Mouse (Mus musculus) MEL (cell line): ENCODE measurements around the gene Lbp. TPM values are rescaled to one million over a fixed set of nuclear protein-coding genes. Genes with fewer than 3 reads are reported as not detected.

Source experiments
- DNase-seq: peaks from one replicate; pipeline ENCODE4 v3.0.0; 2011; ENCODE audit warnings: low read depth, low spot score
- H3K27ac ChIP-seq: 2 replicates; pipeline ENCODE4 v1.5.1; 2012; ENCODE audit warnings: low read depth, mild to moderate bottlenecking, control low read depth, low read length, moderate library complexity; ENCODE audit not compliant: control insufficient read depth
- H3K27me3 ChIP-seq, 2 experiments: fragments of 150-350 bp in 1 of 2; sonication (generic) in 1 of 2; 2 replicates each; pipeline ENCODE4 v1.6.1; 2012; ENCODE audit warnings: low read length in 2 of 2, mild to moderate bottlenecking in 2 of 2, improper control_type of control experiment in 1 of 2, moderate library complexity in 1 of 2; ENCODE audit not compliant: insufficient read depth in 2 of 2, control insufficient read depth in 1 of 2
- H3K36me3 ChIP-seq, 2 experiments: 2 replicates each; pipeline ENCODE4 v1.6.1; 2012 to 2014; ENCODE audit warnings: low read length in 2 of 2, improper control_type of control experiment in 1 of 2, inconsistent platforms in 1 of 2, mild to moderate bottlenecking in 1 of 2; ENCODE audit not compliant: insufficient read depth in 2 of 2, control insufficient read depth in 1 of 2
- H3K4me1 ChIP-seq, 2 experiments: fragments of 150-350 bp in 1 of 2; sonication (generic) in 1 of 2; 2 replicates each; pipeline ENCODE4 v1.6.1; 2012; ENCODE audit warnings: low read length in 2 of 2, improper control_type of control experiment in 1 of 2, mild to moderate bottlenecking in 1 of 2; ENCODE audit not compliant: insufficient read depth in 2 of 2, control insufficient read depth in 1 of 2
- H3K4me3 ChIP-seq, 2 experiments: fragments of 150-350 bp in 1 of 2; sonication (generic) in 1 of 2; 2 replicates each; pipeline ENCODE4 v1.5.1; 2012; ENCODE audit warnings: low read depth in 2 of 2, low read length in 2 of 2, mild to moderate bottlenecking in 2 of 2, moderate library complexity in 2 of 2, control low read depth in 1 of 2, improper control_type of control experiment in 1 of 2; ENCODE audit not compliant: control insufficient read depth in 1 of 2, insufficient read depth in 1 of 2
- H3K79me2 ChIP-seq: 2 replicates; pipeline ENCODE4 v1.6.1; 2012; ENCODE audit warnings: mild to moderate bottlenecking, low read length, moderate library complexity; ENCODE audit not compliant: control insufficient read depth, poor library complexity, insufficient read depth
- H3K9ac ChIP-seq: 2 replicates; pipeline ENCODE4 v1.6.1; 2012; ENCODE audit warnings: low read depth, mild to moderate bottlenecking, control low read depth, low read length, moderate library complexity; ENCODE audit not compliant: control insufficient read depth, poor library complexity, severe bottlenecking
- H3K9me3 ChIP-seq: fragments of 150-350 bp; sonication (generic); replicated peaks from 2 replicates; pipeline ENCODE4 v1.6.1; 2012; ENCODE audit warnings: mild to moderate bottlenecking, low read length, improper control_type of control experiment, moderate library complexity; ENCODE audit not compliant: insufficient read depth
- BHLHE40 ChIP-seq: IDR thresholded peaks from 2 replicates; pipeline ENCODE4 v1.6.1; 2012; ENCODE audit warnings: low read depth, mild to moderate bottlenecking, inconsistent platforms, low read length, improper control_type of control experiment, borderline replicate concordance
- CHD1 ChIP-seq: IDR thresholded peaks from 2 replicates; pipeline ENCODE4 v1.6.1; 2012; ENCODE audit warnings: low read depth, mild to moderate bottlenecking, inconsistent platforms, low read length, improper control_type of control experiment
- ELF1 ChIP-seq: IDR thresholded peaks from 2 replicates; pipeline ENCODE4 v1.6.1; 2014; ENCODE audit warnings: low read depth, mild to moderate bottlenecking, inconsistent platforms, low read length, improper control_type of control experiment, moderate library complexity
- ETS1 ChIP-seq: IDR thresholded peaks from 2 replicates; pipeline ENCODE4 v1.6.1; 2012; ENCODE audit warnings: low read depth, mild to moderate bottlenecking, inconsistent platforms, low read length, improper control_type of control experiment, moderate library complexity
- GABPA ChIP-seq: IDR thresholded peaks from 2 replicates; pipeline ENCODE4 v1.6.1; 2012; ENCODE audit warnings: low read depth, mild to moderate bottlenecking, inconsistent platforms, low read length, improper control_type of control experiment, moderate library complexity
- HCFC1 ChIP-seq: IDR thresholded peaks from 2 replicates; pipeline ENCODE4 v1.6.1; 2012; ENCODE audit warnings: low read depth, mild to moderate bottlenecking, inconsistent platforms, low read length, improper control_type of control experiment, moderate library complexity
- JUND ChIP-seq: IDR thresholded peaks from 2 replicates; pipeline ENCODE4 v1.6.1; 2011; ENCODE audit warnings: low read depth, mild to moderate bottlenecking, improper control_type of control experiment, low read length
- KAT2A ChIP-seq: conservative IDR thresholded peaks from 2 replicates; pipeline ENCODE4 v1.6.1; 2012; ENCODE audit warnings: low read depth, low read length, improper control_type of control experiment, inconsistent platforms
- MAZ ChIP-seq: IDR thresholded peaks from 2 replicates; pipeline ENCODE4 v1.6.1; 2012; ENCODE audit warnings: low read depth, mild to moderate bottlenecking, inconsistent platforms, low read length, improper control_type of control experiment
- MYB ChIP-seq: IDR thresholded peaks from 2 replicates; pipeline ENCODE4 v1.6.1; 2011; ENCODE audit warnings: mild to moderate bottlenecking, low read depth, low read length, improper control_type of control experiment
- MYC ChIP-seq: IDR thresholded peaks from 2 replicates; pipeline ENCODE4 v1.6.1; 2011; ENCODE audit warnings: low read depth, mild to moderate bottlenecking, low read length, improper control_type of control experiment, moderate library complexity
- NELFE ChIP-seq: IDR thresholded peaks from 2 replicates; pipeline ENCODE4 v1.6.1; 2011; ENCODE audit warnings: low read depth, low read length, improper control_type of control experiment
- NRF1 ChIP-seq: IDR thresholded peaks from 2 replicates; pipeline ENCODE4 v1.6.1; 2014; ENCODE audit warnings: low read depth, mild to moderate bottlenecking, inconsistent platforms, low read length, improper control_type of control experiment, moderate library complexity; ENCODE audit not compliant: poor library complexity, insufficient read depth, severe bottlenecking
- RAD21 ChIP-seq: IDR thresholded peaks from 2 replicates; pipeline ENCODE4 v1.6.1; 2011; ENCODE audit warnings: mild to moderate bottlenecking, low read depth, low read length, improper control_type of control experiment
- RCOR1 ChIP-seq: IDR thresholded peaks from 2 replicates; pipeline ENCODE4 v1.6.1; 2012; ENCODE audit warnings: low read depth, mild to moderate bottlenecking, inconsistent platforms, low read length, improper control_type of control experiment
- TAL1 ChIP-seq: IDR thresholded peaks from 2 replicates; pipeline ENCODE4 v1.6.1; 2012; ENCODE audit warnings: mild to moderate bottlenecking, inconsistent platforms, low read length, moderate library complexity, mixed read lengths
- TBP ChIP-seq: IDR thresholded peaks from 2 replicates; pipeline ENCODE4 v1.8.0; 2011; ENCODE audit warnings: low read depth, low read length, improper control_type of control experiment
- TCF12 ChIP-seq: IDR thresholded peaks from 2 replicates; pipeline ENCODE4 v1.6.1; 2014; ENCODE audit warnings: low read depth, mild to moderate bottlenecking, inconsistent platforms, low read length, improper control_type of control experiment, moderate library complexity
- UBTF ChIP-seq: IDR thresholded peaks from 2 replicates; pipeline ENCODE4 v1.6.1; 2012; ENCODE audit warnings: low read depth, mild to moderate bottlenecking, inconsistent platforms, low read length, improper control_type of control experiment, moderate library complexity, borderline replicate concordance; ENCODE audit not compliant: insufficient read depth
- USF1 ChIP-seq: IDR thresholded peaks from 2 replicates; pipeline ENCODE4 v1.6.1; 2014; ENCODE audit warnings: low read depth, mild to moderate bottlenecking, inconsistent platforms, low read length, improper control_type of control experiment, moderate library complexity
- polyA plus RNA-seq, 2 experiments: library from polyadenylated mRNA; stranded (reverse) in 1 of 2; unstranded in 1 of 2; fragments of >175 nt in 1 of 2; fragments of >200 nt in 1 of 2; gene quantifications; 2 replicates each; pipeline versions ENCODE4 v1.2.1 to v1.2.4; 2012; ENCODE audit warnings: low replicate concordance in 2 of 2, low read depth in 1 of 2; ENCODE audit not compliant: insufficient read length in 2 of 2, insufficient read depth in 1 of 2, missing spikeins in 1 of 2
- total RNA-seq: library from RNA; depleted of rRNA; stranded (reverse); fragments of 300-350 nt; gene quantifications from 2 replicates; pipeline ENCODE4 v1.2.3, GENCODE M21; 2012

Lbp gene
- total and polyA plus RNA-seq, 3 experiments: not detected

- TF ChIP-seq NRF1 (no peak), USF1 (0 out of 2 replicates have a peak, but pooled peaks have one; percentile 15)
- Histone ChIP-seq H3K36me3 (no peaks in the 10 kb centered on the region), H3K4me3 (no peak overlapping the region), H3K27me3 (no peaks in the 10 kb centered on the region), H3K4me1 (no peaks in the 10 kb centered on the region), H3K9ac (no peak overlapping the region), H3K9me3 (no peaks in the 10 kb centered on the region), H3K79me2 (no peaks in the 10 kb centered on the region), H3K27ac (no peak overlapping the region)
- no peak for DNase-seq
Measured at GRCm38 (mm10) chr2:158276878-158277277, 29.4 kb upstream of the Lbp start.

GRCm38 (mm10) chr2:158279656-158280055 lies 26.6 kb upstream of the Lbp start:
- no peaks in the 10 kb centered on the region for H3K79me2 ChIP-seq
- H3K4me3 ChIP-seq: no peak overlapping the region
- H3K9me3 ChIP-seq: no peaks in the 10 kb centered on the region
- H3K4me1 ChIP-seq: no peaks in the 10 kb centered on the region
- TF ChIP-seq RCOR1 (no peak), RAD21 (no peak), MYC (no peak), NELFE (no peak)
- no peak for DNase-seq
- H3K9ac ChIP-seq: no peak overlapping the region
- no peak overlapping the region for H3K27ac ChIP-seq
- H3K27me3 ChIP-seq: no peaks in the 10 kb centered on the region
- H3K36me3 ChIP-seq: no peaks in the 10 kb centered on the region

- H3K36me3 ChIP-seq: no peaks in the 10 kb centered on the region
- no peak for DNase-seq
- H3K27ac ChIP-seq: no peak overlapping the region
- no peaks in the 10 kb centered on the region for H3K4me1 ChIP-seq
- H3K9ac ChIP-seq: no peak overlapping the region
- TF ChIP-seq ETS1 (no peak), NELFE (no peak), TBP (no peak), JUND (no peak), UBTF (no peak), MAZ (no peak), HCFC1 (no peak), NRF1 (no peak), BHLHE40 (no peak), TAL1 (no peak), ELF1 (no peak), CHD1 (no peak), RCOR1 (no peak), MYB (no peak), KAT2A (no peak), TCF12 (no peak), GABPA (no peak)
- H3K79me2 ChIP-seq: no peaks in the 10 kb centered on the region
- H3K4me3 ChIP-seq: no peak overlapping the region
- H3K9me3 ChIP-seq: no peaks in the 10 kb centered on the region
- H3K27me3 ChIP-seq: no peaks in the 10 kb centered on the region
Measured at GRCm38 (mm10) chr2:158281497-158282205, 24.6 kb upstream of the Lbp start.
